In genomic region chr2:126992742-126993141, GRCm38 (mm10) we compare ENCODE assay signal across 12 mouse cellular contexts.
"Had no signal": no experiment of that assay in that cellular context is flagged by ENCODE, and none has a peak within 500 bp of the region (broad histone marks: within the 10 kb centered on the region; RNA-seq: fewer than 3 reads in every experiment).

No protein-coding gene starts in this region.

- H3K27ac ChIP-seq: limb, embryonic 15.5 days; liver, embryonic 12.5 days; midbrain, embryonic 13.5 days; stomach, embryonic 15.5 days had no signal

- H3K4me1 ChIP-seq: liver, embryonic 12.5 days; midbrain, embryonic 13.5 days; stomach, embryonic 15.5 days had no signal

- H3K9me3 ChIP-seq: limb, embryonic 15.5 days; liver, embryonic 12.5 days; midbrain, embryonic 13.5 days; stomach, embryonic 15.5 days had no signal

- H3K4me2 ChIP-seq: limb, embryonic 15.5 days; liver, embryonic 12.5 days; lung, embryonic 14.5 days; midbrain, embryonic 13.5 days; stomach, embryonic 15.5 days had no signal

- H3K27me3 ChIP-seq: limb, embryonic 15.5 days; liver, embryonic 12.5 days; midbrain, embryonic 13.5 days; stomach, embryonic 15.5 days had no signal

- H3K4me3 ChIP-seq: limb, embryonic 15.5 days; liver, embryonic 12.5 days; midbrain, embryonic 13.5 days; stomach, embryonic 15.5 days had no signal

- H3K9ac ChIP-seq: limb, embryonic 15.5 days; liver, embryonic 12.5 days; lung, embryonic 14.5 days; midbrain, embryonic 13.5 days; stomach, embryonic 15.5 days had no signal

- DNase-seq: kidney, adult 18-20 months; kidney, postnatal 36 days; layer of hippocampus, adult 9-11 months; layer of hippocampus, postnatal 36 days; lung, embryonic 14.5 days; lung, postnatal 14 days; right cerebral cortex, postnatal 25 days; thymus, postnatal 4 days had no signal

- ATAC-seq: liver, embryonic 12.5 days; midbrain, embryonic 13.5 days had no signal

- H3K36me3 ChIP-seq: limb, embryonic 15.5 days; liver, embryonic 12.5 days; midbrain, embryonic 13.5 days; stomach, embryonic 15.5 days had no signal
